Mouse (Mus musculus) T-helper 17 cell (primary cell): ENCODE data around the gene Iqsec1.

Experiments
- in situ Hi-C, 2 experiments: fragments of 300-600 bp; cut with MboI, MseI; formaldehyde crosslinking; loops; 1 replicate in 1 of 2; 2 replicates in 1 of 2; pipeline ENCODE4 v1.15.1; 2025; ENCODE audit warnings: high pct_unique_total_duplicates in 2 of 2

Iqsec1 gene

DNA sequence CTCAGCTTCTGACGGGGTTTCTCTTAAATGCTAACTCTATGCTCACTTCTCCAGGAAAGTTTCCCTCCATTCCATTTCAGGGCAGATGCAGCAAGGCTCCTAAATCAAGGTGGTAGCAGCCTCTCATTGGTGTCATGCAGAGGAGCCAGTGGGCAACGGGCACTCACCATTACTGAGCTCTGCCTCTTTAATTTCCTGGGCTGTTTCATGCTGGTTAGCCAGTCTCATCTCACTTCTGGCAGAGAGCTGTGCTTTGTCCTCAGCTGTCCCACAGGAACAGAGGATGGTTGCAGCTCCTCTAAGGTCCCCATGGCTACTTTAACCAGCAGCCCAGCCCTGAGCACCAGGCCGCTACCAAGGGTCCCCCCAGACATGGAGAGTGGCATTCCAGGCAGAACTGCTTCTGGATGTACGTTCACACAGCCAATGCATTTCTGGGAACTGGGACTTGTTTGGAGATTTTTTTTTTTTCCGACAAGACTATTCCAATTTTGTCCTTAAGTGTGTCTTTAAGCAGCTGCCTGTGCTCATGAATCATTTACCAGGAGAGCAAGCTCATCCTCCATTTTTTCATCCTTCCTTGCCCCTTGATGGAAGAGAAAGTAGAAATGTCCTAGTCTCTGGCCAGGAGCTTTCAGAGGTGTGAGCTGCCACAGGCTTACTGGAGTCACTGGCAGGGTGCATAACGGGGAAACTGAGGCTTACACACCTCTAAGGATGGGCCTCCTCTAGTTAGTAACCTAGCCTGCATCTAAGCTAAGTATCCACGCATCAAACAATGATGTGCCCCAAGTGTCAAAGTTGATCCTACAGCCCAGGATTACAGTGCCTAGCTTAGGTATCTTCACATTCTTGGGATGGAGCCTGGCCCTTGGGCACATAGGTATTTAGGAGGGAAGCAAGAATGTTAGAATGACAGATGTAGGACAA is 98.9 kb downstream of the Iqsec1 start:
- in situ Hi-C loops, result loop anchor here in 1 of 2 experiments (10.0 to 25.0 kb wide), 2 partner anchors 65 to 1348 kb away; partner anchors contain the start of gene Trh

DNA sequence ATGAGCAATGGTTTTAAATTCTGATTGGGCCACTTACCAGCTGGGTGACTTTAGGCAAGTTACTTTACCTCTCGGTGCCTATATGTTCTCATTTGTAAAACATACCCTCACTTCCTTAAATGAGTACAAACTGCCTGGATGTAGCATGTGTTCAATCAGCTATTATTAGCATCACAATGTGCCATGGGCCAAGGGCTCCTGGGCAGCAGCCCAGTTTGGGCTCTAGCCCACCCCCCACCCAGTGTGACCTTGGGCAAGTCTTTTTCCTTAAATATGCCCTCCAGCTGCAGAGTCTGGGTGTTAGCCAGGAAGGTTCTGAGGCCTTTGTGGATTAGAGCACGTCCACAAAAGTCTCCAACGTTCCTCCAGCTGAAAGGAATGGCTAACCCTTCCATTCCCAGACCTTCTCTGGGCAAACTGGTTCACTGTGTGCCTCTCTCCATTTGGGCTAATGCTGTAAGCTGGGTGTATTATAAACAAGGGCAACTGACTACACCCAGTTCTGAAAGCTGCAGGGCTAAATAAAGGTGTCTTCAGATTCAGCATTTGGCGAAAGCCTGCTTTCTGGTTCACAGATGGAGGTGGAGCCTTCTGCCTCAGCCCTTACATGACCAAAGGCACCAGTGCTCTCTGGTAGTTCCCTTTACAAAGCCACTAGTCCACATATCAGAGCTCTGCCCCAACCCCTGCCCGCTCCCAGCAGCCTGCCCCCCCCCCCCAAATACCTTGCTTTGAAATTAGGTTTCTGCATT is 101.3 kb downstream of the Iqsec1 start:
- in situ Hi-C loops, result loop anchor here in 1 of 2 experiments (10.0 to 25.0 kb wide), 2 partner anchors 62 to 1350 kb away; partner anchors contain the start of gene Trh

DNA sequence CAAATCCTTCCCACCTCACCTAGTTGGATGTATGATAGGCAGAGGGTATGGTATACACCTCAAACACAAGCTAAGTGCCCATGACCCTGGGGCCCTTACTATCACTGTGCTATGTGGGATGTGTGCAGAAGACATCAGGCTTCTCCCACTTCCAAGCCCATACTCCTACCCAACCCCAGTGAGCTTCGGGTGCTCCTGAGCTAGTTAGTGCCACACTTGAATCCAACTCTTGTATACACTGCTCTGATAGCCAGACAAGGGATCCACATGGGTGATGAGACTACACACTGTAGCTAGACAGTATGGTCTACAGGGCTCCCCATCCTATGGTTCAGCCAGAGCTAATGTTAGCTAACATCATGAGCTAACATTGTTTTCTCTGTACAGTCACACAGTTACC is 102.9 kb downstream of the Iqsec1 start:
- in situ Hi-C loops, result loop anchor here in 1 of 2 experiments (10.0 to 25.0 kb wide), 2 partner anchors 61 to 1352 kb away; partner anchors contain the start of gene Trh

DNA sequence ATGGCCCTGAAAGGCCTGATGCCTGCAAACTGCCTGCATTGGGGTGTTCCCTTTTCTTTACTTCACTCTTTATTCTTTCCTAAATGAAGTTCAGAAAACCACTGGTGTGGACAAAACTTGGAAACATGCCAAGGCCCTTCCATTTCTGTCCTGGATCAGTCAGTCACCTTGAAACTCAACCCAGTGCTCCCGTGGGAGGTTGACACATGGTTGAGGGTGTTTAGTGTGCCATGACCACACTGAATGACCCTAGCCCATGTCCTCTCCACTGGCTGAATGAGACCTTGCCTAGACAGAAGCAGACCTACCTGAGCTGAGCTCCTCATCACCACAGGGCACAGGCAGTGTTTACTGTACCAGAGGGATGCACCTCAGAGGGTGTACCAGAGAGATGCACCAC is 103.9 kb downstream of the Iqsec1 start:
- in situ Hi-C loops, result loop anchor here in 1 of 2 experiments (10.0 to 25.0 kb wide), 2 partner anchors 60 to 1353 kb away; partner anchors contain the start of gene Trh

DNA sequence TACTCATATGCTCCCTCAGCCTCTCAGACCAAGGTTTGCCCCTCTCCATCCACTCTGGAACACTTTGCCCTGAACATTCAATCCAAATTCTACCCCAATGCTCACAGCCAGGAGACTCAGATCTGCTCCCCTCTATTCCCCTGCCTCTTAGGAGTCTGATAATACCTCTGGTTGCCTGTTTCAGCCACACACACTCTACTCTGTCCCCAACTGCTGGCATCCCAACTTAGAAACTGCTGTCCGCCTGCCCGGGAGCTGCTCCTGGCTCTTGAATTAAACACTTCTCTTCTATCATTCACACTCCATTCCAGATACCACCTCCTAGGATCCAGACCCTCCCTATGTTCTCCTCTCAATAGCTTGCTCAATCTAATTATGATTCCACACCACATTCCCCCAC is 107.5 kb downstream of the Iqsec1 start:
- in situ Hi-C loops, result loop anchor here in 1 of 2 experiments (10.0 to 25.0 kb wide), 2 partner anchors 56 to 1356 kb away; partner anchors contain the start of gene Trh

DNA sequence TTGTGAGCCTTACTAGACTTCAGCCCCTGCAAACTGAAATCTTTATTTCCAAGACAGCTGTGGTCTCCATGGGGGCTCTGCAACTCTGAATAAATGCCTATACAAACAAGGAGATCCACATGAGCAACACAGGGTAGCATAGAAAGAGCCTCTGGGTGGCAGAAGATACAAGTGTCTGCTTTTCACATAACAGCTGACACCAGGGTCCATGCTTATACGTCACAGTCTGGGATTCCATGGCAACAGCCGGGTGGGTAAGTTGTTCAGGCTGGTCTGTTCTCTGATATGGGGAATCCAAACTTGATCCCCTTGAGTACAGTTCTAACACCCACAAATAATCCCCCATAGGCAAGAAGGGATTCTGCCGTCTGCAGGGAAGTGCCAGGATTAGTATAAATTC is 108.1 kb downstream of the Iqsec1 start:
- in situ Hi-C loops, result loop anchor here in 1 of 2 experiments (10.0 to 25.0 kb wide), 2 partner anchors 56 to 1357 kb away; partner anchors contain the start of gene Trh

DNA sequence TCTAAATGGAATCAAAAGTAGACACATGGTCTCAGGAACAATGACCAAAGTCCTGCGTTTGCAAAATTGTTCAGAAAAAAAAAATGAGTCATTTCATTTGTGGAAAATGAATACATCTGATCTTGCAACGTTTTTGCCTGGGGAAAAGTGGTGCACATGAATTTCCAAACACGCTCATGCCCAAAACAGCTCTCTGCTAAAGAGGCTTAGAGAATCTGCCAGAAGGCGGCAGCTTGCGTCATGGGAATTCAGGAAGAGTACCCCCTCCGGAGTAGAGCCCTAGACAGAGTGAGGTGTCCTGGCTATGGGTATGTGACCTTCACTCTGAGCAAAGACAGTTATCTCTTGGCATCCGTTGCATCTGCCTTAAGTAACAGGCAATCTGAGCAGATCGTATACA is 116.9 kb downstream of the Iqsec1 start:
- in situ Hi-C loops, result loop anchor here in 1 of 2 experiments (25.0 kb wide), 1 partner anchor 734 kb away; no protein-coding TSS in a partner anchor

DNA sequence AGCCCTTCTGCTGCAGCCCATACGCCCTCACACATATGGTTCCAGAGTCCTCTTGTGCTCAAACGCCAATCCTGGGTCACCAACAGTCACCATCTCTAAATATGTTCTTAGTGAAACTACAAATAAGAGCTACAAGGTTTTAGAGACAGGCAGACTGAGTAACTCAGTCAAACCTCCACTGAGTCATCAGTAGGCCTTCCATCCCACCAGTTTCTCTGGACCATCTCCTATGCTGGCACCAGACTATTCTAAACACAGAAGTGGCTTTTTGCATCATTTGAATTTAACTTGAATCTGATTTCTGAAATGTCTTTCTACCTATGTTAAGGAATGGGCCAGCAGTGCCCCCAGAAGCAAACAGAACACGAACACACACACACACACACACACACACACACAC is 120.5 kb downstream of the Iqsec1 start:
- in situ Hi-C loops, result loop anchor here in 1 of 2 experiments (25.0 kb wide), 1 partner anchor 731 kb away; no protein-coding TSS in a partner anchor

DNA sequence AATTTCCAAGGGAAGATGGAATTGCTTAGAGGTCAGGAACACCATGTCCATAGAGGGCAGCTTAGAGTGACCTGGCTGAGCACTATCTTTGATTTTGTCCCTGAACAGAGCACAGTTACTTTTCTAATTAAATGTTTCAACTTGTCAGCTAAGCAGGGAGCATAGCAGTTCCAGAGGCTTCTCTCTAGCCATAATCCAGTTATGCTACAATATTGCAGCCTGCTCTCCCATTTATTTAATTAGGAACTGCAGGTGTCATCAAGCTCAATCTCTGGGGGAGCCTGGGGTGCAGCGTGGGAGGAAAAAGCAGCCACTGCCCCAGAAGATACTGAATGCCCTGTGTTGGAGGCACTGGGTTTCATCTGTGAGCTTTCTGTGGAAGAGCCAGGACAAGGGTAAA is 127.1 kb downstream of the Iqsec1 start:
- in situ Hi-C loops, result loop anchor here in 1 of 2 experiments (25.0 kb wide), 1 partner anchor 724 kb away; no protein-coding TSS in a partner anchor

DNA sequence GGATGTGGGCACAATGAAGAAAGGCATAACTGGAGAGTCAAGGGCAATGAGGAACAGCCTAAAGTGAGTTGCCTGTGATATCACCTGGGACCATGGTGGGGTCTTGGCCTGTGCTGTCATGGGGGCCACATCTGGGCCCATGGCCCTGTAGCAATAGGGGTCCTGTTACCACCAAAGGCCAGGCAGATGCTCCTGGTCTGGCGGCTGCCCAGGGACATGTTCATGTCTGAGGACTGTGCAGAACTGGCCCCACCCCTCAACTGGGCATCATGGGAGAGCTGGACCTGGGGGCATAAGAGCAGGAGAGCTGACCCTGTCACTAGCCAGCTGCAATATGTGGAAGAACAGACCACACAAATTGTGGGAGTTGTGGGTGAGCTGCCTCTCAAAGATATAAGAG is 130.6 kb downstream of the Iqsec1 start:
- in situ Hi-C loops, result loop anchor here in 1 of 2 experiments (25.0 kb wide), 1 partner anchor 721 kb away; no protein-coding TSS in a partner anchor

DNA sequence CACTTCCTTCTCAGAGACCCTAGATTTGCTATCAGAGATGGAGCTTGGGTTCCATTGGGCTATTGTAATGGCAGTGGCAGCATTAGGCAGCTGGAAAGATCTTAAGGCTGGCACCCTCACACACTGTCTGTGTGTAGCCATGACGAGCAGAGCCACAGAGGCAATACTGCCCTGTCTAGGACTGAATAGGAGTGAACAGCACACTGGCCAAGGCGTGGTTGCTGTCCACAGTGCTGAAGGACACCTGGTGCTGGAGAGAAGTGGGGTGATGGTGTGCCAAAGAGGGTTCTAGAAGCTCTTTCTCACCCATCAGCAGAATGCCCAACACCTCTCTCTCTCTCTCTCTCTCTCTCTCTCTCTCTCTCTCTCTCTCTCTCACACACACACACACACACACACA is 136.1 kb downstream of the Iqsec1 start:
- in situ Hi-C loops, result loop anchor here in 1 of 2 experiments (25.0 kb wide), 1 partner anchor 715 kb away; no protein-coding TSS in a partner anchor

DNA sequence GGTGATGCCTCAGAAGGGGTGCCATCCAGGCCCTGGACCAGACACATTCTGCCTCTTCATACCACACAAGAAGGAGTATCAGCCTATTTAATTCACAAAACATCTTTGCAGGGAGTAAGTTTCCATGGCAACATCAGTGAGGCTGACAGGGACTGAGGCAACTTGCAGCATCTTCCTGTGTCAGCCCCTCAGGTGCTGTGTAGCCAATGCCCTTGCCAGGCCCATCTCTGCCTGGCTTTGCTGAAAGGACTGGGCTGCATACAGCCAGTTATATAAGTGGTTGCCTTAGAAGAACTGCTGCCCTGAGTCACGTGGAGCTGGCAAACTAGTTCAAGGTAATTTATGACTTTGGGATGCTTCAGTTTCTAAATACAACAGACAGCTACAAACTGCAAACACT is 140.4 kb downstream of the Iqsec1 start:
- in situ Hi-C loops, result no loop called here

DNA sequence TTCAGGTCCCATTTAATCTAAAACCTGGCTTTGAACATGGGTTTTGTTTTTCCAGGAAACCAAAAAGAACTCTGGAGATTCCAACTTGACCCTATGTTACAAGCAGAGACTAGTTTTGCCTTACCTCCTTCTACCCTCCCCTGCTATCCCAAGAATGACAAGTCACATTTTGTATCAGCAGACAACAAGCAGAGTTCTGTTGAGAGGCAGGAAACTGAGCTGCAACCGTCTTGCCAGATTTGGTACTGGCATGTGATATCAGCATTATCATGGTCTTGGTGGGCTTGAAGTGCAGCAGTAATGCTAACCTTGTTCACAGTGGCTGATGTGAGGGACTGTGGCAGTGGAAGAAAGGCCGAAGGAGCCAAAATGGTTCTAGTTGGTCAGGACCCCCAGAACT is 141.0 kb downstream of the Iqsec1 start:
- in situ Hi-C loops, result no loop called here

DNA sequence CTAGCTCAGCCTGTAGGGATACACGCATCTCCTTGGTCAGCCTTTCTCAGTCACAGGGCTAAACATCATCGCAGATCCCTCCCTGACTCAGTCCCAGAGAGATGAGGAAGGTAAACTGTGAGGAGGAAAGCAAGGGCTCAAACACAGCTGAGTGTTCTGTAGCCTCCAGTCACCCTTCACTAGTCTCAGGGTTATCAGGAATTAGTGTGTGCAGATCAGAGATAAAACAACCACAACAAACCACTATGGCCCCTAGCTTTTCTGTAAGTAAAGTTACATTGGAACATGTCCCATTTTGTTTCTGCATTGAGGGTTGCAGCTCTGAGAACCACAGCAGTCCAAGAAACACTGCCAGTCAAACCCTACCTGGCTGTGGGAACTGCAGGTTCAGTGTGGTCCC is 148.5 kb downstream of the Iqsec1 start:
- in situ Hi-C loops, result no loop called here

DNA sequence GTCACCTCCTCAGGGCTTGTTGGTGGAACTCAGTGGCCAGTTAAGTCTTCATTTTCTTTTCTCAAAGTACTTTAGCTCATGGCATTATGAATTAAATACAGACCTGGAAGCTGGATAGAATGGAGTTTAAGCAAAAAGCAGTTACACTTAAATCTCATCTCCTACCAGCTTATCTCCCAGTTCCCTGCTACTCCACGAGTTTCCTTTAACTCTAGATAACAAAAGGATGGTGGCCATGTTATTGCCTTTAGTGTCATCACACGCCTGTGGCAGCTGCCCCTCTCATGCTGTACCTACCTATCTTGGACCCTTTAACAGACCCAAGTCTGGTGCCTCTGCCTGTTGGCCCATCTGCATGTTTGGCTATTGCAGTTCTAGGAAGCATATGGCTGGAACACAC is 151.7 kb downstream of the Iqsec1 start:
- in situ Hi-C loops, result no loop called here

DNA sequence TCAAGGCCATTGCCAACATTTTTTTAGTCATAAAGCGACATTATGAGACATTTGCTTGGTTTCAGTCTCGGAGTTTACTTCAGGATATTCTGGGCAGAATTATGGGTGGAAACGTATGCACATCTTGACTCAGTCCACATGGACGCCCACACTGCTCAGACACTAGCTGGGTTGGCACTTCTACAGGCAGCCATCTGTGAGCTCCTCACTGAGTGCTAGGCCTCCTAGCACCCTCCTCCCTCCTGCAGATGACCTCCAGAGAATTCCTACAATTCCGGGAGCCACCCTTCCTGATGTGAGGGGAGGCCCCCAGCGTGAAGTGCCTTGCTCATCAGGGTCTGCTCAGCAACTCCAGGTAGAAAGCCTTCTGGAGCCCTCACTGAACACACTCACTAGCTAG is 158.9 kb downstream of the Iqsec1 start:
- in situ Hi-C loops, result loop anchor here in 1 of 2 experiments (10.0 kb wide), 1 partner anchor 55 kb away; no protein-coding TSS in a partner anchor

DNA sequence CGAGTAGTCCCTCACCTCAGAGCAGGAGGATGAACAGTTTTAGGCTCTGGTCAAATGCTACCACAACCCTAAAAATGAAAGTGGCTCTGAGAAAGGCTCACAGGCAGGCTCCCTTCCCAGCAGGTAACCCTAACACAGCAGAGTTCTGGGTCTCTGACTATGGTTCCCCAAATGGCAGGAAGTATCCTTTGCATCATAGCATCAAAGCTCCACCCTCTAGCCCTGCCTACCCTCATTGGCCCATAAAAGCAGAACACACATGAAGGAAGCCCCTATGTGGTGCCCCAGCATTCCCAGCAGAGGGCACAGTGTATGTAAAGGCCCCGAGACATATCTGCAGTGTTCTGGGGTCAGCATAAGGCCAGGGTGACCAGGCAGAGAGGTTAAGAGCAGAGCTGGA is 163.4 kb downstream of the Iqsec1 start:
- in situ Hi-C loops, result loop anchor here in 1 of 2 experiments (10.0 kb wide), 1 partner anchor 60 kb away; no protein-coding TSS in a partner anchor

DNA sequence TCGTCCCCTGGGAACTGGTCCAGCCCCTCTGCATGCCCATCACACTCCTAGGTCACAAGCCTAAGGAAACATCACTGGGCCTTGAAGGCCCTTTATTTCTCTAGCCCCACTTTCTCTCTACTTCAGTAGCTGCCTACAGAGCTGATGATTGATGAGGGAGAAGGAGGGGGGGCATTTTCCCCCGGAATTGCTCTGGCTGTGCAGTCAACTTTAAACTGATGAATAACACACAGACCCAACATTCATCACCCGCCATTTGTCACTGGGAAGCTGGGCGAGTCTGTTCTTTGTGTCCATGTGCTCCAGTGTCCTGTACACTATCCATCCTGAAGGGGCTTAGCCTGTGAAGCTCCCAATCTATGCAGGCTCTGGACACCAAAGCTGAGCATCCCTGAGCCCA is 165.2 kb downstream of the Iqsec1 start:
- in situ Hi-C loops, result loop anchor here (5.0 to 10.0 kb wide), 2 partner anchors 61 to 319 kb away; no protein-coding TSS in a partner anchor

DNA sequence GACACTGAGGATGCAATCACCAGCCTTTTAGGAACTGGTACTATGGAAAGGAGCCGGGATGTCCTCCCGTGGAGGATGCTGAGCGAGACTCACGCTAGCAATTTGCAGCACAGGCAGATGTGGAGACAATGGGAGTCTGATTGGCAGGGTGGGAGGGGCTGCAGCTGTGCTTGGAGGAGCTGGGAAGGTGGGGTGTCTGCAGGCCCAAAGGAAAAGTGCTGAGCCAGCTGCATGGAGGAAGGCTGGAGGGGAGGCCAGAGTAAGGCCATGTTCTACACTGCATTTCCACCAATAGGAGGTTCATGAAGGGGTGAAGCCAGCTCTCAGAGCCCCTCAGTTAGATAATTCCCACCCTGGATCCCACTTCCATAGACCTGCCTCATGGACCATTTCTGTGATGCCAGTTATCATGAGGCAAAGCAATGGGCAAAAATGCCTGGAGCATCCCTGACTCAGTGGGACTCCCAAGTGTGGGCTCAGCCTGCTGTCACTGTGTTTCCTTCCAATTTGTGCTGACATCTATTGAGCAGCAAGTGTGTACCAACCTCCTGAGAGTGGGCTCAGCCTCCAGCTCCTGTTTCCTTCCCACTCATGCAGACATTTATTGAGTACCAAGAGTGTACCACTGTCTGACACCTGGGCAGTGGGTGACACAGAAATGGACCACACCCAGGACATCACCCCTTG is 166.4 kb downstream of the Iqsec1 start:
- in situ Hi-C loops, result loop anchor here (5.0 to 10.0 kb wide), 2 partner anchors 63 to 320 kb away; no protein-coding TSS in a partner anchor

DNA sequence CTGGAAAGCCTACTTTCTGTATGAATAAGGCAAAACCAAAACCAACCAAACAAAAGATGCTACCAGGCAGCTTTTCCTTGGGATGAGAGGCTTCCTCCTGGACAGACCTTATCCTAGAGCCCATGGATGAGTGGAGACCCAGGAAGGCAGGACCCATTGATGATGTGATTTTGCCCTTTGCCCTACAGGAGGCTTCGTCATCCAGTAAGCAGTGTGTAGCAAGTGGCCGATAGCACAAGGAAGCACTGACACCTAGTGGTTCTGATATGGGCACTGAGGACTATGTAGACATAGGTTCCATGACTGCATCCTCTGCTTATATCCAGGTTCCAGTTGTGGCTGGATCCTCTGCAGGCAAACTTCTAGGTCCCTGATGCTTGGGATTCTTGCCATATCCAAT is 168.6 kb downstream of the Iqsec1 start:
- in situ Hi-C loops, result loop anchor here (5.0 to 10.0 kb wide), 2 partner anchors 65 to 322 kb away; no protein-coding TSS in a partner anchor
